Mouse (Mus musculus) gastrocnemius, adult 18-20 months (tissue): ENCODE measurements around the gene Grk1. TPM values are rescaled to one million over a fixed set of nuclear protein-coding genes. Genes with fewer than 3 reads are reported as not detected.

Experiments used
- DNase-seq: peaks from one replicate; pipeline ENCODE4 v3.0.0; 2021; ENCODE audit warnings: low spot score
- total RNA-seq, 2 experiments: library from RNA; stranded (reverse); gene quantifications; 2 replicates each; pipeline ENCODE4 v1.2.3; 2021

The Grk1 gene
- total RNA-seq, 2 experiments from 2014 or later, result not detected

GRCm38 (mm10) chr8:13428156-13428555, 23.3 kb downstream of the Grk1 start:
- no peak for DNase-seq

- DNase-seq, result no peak
These were observed 25.5 kb downstream of the Grk1 start for GRCm38 (mm10) chr8:13430412-13430811.

- DNase-seq, result no peak
These were observed 26.0 kb downstream of the Grk1 start for GRCm38 (mm10) chr8:13430866-13431265.

DNA sequence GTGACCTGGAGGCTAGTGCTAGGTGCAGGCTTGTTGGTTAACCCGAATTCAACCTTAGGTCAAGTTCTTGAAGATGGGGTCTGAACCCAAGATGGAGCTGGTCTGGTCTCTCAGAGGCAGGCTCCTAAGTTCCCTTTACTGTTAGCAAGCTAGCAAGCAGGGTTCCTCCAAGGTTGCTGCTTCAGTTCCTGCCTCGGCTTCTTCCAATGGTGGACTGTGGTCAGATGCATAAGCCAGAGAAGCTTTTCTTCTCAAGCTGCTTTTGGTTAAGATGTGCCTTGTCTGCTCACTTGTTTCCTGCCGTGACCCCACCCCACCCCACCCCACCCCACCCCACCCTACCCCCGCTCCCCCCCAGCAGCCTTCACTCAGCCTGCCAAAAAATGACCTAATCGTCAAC, 28.2 kb downstream of the Grk1 start:
- DNase-seq, result no peak

GRCm38 (mm10) chr8:13434889-13435288, 30.0 kb downstream of the Grk1 start, which contains the start of gene Tmem255b:
Gene Tmem255b, plus strand, starts transcription at chr8:13435189.
- no peak for DNase-seq

DNA sequence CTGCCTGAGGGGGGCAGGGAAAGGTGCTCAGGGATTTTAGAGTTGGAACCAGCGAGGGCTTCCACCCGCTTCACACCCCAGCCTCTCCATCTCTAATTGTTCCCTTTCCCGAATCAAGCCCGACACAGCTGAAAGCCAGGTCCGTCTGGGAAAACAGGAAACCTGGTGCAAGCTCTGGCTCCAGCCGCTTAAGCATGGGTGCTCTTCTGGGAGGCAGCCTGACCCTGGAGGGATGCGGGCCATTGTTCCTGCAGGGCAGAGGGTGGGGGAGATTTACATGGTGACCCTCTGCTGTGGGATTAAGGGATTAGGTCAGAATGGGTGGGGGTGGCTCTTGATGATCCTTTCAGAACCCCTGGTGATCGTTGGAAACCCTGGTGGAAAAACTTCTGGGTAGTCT, 31.2 kb downstream of the Grk1 start:
- no peak for DNase-seq

GRCm38 (mm10) chr8:13437531-13437930, 32.6 kb downstream of the Grk1 start:
- DNase-seq, result no peak

GRCm38 (mm10) chr8:13442152-13442551, 37.3 kb downstream of the Grk1 start:
- no peak for DNase-seq

DNA sequence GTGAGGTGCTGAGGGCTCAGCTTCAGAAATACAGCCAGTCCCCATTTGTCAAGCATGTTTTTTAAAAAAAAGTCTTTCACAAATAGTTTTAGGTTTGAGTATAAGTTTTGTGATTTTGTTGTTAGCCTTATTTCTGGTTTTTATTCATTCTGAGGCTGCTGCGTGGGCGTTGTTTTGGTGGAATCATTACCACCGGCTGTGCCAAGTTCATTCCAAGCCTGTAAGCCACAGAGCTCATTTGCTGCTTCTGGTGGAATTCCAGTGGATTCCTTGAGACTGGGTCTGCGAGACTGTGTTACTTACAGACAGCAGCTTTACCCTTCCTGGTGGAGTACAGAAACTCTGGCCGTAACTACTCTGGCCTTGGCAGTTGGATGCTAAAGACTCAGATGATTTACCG, 41.6 kb downstream of the Grk1 start:
- DNase-seq, result no peak

- DNase-seq, result no peak
These were observed 43.3 kb downstream of the Grk1 start for GRCm38 (mm10) chr8:13448145-13448544.

GRCm38 (mm10) chr8:13451747-13452277, 46.9 kb downstream of the Grk1 start:
- no peak for DNase-seq

GRCm38 (mm10) chr8:13454341-13455113, 49.6 kb downstream of the Grk1 start:
- DNase-seq, result no peak

- peak; percentile 69 for DNase-seq
These were observed 50.4 kb downstream of the Grk1 start for GRCm38 (mm10) chr8:13455295-13455694.

DNA sequence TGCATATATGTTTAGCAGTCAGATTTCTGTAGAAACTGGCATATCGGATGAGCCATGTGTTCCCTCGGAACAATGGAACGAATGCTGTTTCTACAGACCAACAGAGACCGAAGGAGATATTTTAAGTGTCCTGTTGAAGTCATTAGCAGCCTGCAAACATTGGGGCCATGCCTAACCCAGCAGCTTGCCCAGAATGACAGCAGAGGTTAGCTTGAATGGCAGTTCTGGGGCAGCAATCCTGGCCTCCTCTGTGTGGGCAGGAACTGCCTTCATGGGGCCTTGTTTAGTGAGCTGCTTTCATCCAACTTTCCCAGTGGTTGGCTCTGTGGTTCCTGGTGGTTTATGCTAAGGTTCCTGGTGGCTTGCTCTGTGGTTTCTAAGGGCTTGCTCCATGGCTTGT, 54.5 kb downstream of the Grk1 start:
- no peak for DNase-seq

DNA sequence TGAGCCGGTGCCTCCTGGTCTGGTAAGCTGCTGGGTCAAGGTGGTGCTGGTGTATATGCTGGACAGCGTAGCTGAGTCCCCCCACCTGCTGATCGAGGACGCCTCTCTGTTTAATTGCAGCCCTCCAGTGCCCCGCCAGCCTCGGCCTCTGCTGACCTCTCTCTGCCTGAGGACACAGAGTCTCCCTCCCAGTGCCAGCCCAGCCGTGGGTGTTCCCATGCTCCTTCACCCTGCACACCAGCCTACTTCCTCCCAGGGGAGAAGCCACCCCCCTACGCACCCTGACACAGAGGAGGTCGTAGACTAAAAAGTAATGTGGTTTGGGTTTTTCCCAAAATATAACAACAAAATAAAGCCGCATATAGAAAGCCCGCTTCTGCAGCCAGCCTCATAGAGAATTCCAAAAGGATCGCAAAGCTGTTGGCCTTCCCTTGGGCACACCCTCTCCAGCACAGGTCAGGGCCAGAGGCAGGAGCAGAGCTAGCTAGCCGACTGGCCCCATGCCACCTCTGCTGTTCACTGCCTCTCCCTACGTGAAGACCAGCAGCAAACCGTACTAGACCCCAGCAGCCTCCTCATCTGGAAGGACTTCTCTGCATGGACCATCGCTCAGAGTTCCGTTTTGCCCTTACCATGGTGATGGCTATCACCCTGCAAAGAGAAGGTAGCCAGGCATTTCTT, 56.3 kb downstream of the Grk1 start:
- no peak for DNase-seq

DNA sequence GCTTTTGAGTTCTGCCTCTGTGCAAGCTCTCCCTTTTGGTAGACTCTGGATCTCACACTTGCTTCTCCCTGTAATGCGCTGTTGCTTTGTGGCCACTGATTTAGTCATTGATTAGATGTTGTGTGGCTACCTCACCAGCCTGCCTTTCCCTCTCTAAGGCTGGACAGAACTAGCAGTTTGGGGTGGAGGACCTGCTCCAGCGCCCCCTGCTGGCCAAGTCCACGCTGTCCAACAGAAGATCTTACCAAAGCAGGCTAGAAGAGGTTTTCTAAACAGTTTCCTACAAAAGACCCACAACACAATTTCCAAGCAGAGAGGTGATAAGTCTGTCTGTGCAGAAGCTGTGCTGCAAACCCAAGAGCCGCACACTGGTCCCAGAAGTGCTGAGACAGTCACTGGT, 57.0 kb downstream of the Grk1 start:
- DNase-seq, result peak; percentile 78

DNA sequence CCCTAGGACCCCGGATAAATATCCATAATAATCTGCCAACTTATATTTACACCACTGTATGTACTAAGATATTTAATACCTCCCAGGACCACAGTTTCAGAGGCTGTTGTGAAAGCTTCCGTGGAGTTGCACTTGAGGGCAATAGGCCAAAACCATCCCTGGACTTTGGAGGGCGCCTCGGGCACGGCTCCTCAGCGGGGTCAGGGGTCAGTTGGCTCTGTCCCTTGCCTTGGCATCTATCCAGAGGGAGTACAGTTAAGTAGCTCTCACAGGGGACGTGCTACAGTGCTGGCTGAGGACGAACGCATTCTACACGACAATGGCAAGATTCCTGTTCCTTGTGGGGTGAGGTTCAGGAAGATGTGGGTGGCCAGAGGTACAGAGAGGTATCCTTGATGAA, 57.5 kb downstream of the Grk1 start:
- peak; percentile 65 for DNase-seq

GRCm38 (mm10) chr8:13465324-13465723, 60.4 kb downstream of the Grk1 start:
- no peak for DNase-seq

GRCm38 (mm10) chr8:13466989-13467388, 62.1 kb downstream of the Grk1 start:
- no peak for DNase-seq

DNA sequence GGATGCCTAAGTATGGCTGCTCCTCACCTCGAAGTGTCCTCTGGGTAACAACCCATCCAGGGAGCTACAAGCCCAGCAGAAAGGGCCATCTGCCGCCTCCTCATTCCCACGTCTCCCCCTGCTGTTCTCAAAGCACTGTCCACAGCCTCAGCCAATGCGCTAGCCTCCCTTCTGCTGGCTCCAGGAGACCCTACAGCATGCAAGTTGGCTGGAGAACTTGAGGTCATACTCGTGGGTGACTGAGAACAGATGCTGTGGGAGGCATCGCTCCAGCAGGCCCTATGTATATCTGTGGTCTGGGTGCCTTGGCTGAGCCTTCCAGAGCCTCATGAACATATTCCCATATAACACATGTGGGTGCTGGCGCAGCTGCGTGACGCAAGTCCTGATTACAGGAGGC, 63.9 kb downstream of the Grk1 start:
- DNase-seq, result no peak

DNA sequence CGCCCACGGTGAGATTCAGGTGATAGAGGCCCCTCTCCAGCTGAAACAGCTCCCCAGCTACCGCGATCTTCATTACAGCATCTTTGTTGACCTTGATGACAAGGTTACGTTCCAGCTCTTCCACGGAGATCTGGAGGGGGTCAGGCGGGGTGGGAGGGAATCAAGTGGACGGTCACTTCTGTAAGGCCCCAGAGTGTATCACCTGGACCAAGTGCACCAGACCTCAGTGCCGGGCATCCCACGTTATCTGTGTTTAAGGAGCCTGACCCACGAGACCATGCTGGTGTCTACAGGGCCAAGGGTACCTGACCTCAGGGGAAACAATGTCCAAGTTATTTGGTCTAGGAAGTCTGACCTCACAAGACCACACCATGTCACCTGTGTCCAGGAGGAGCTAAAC, 66.6 kb downstream of the Grk1 start:
- no peak for DNase-seq
